Mouse (Mus musculus) limb, embryonic 10.5 days (tissue): ENCODE results near the gene Slc24a3. TPM values are rescaled to one million over a fixed set of nuclear protein-coding genes. Genes with fewer than 3 reads are reported as not detected.

Experiments used
- DNase-seq: peaks from one replicate; pipeline ENCODE4 v3.0.0-alpha.2; 2017; ENCODE audit warnings: low spot score
- H3K27ac ChIP-seq: fragments of 300-500 bp; sonication (generic); 2 replicates; pipeline ENCODE4 v1.5.1; 2016; ENCODE audit warnings: mild to moderate bottlenecking
- H3K27me3 ChIP-seq: fragments of 300-500 bp; sonication (generic); 2 replicates; pipeline ENCODE4 v1.6.1; 2016; ENCODE audit warnings: low read depth, mild to moderate bottlenecking; ENCODE audit not compliant: poor library complexity, severe bottlenecking
- H3K36me3 ChIP-seq: fragments of 300-500 bp; sonication (generic); 2 replicates; pipeline ENCODE4 v1.6.1; 2016; ENCODE audit warnings: mild to moderate bottlenecking, moderate library complexity
- H3K4me1 ChIP-seq: fragments of 300-500 bp; sonication (generic); 2 replicates; pipeline ENCODE4 v1.6.1; 2016
- H3K4me3 ChIP-seq: fragments of 300-500 bp; sonication (generic); 2 replicates; pipeline ENCODE4 v1.5.1; 2016; ENCODE audit warnings: mild to moderate bottlenecking, moderate library complexity
- H3K9me3 ChIP-seq: fragments of 300-500 bp; sonication (generic); replicated peaks from 2 replicates; pipeline ENCODE4 v1.6.1; 2016; ENCODE audit warnings: mild to moderate bottlenecking
- WGBS: fragments of 180-500 bp; shearing (Covaris S2); methylation state at CpG from one replicate; pipeline ENCODE4 v1.1.7; 2016; 5-methylcytosine and 5-hydroxymethylcytosine counted together
- polyA plus RNA-seq: library from polyadenylated mRNA; unstranded; fragments of >200 nt; fragmentation: Nextera tagmentation; extraction: Ambion mirVana; gene quantifications from 2 replicates; pipeline ENCODE4 v1.2.1, GENCODE M21; 2016

Gene Slc24a3
- polyA plus RNA-seq, 1 experiment from 2014 or later, result 0.45 TPM

GRCm38 (mm10) chr2:145401240-145401805 is 233.8 kb downstream of the Slc24a3 start:
- no peak for DNase-seq
- Histone ChIP-seq H3K27ac (no peak overlapping the region), H3K27me3 (no peaks in the 10 kb centered on the region), H3K4me1 (peaks cover 38% of the 10 kb centered on the region), H3K9me3 (no peaks in the 10 kb centered on the region), H3K4me3 (no peak overlapping the region), H3K36me3 (no peaks in the 10 kb centered on the region)
- 78% methylated on average over 6 of the region's 6 CpGs for WGBS

GRCm38 (mm10) chr2:145401996-145402395 is 234.4 kb downstream of the Slc24a3 start:
- H3K36me3 ChIP-seq, result no peaks in the 10 kb centered on the region
- H3K4me3 ChIP-seq, result no peak overlapping the region
- no peak for DNase-seq
- H3K9me3 ChIP-seq, result no peaks in the 10 kb centered on the region
- H3K27ac ChIP-seq, result no peak overlapping the region
- no peaks in the 10 kb centered on the region for H3K27me3 ChIP-seq
- peaks cover 32% of the 10 kb centered on the region for H3K4me1 ChIP-seq
- WGBS, result 78% methylated on average over 2 of the region's 2 CpGs

GRCm38 (mm10) chr2:145404818-145405531 is 237.4 kb downstream of the Slc24a3 start:
- H3K4me1 ChIP-seq, result peaks cover 18% of the 10 kb centered on the region
- H3K4me3 ChIP-seq, result no peak overlapping the region
- H3K9me3 ChIP-seq, result no peaks in the 10 kb centered on the region
- 48% methylated on average over 11 of the region's 11 CpGs for WGBS
- H3K27me3 ChIP-seq, result no peaks in the 10 kb centered on the region
- no peak for DNase-seq
- H3K36me3 ChIP-seq, result no peaks in the 10 kb centered on the region
- peak overlapping the region; percentile 25 for H3K27ac ChIP-seq

GRCm38 (mm10) chr2:145405746-145406145 is 238.2 kb downstream of the Slc24a3 start:
- Histone ChIP-seq H3K27me3 (no peaks in the 10 kb centered on the region), H3K9me3 (no peaks in the 10 kb centered on the region), H3K4me3 (no peak overlapping the region), H3K36me3 (no peaks in the 10 kb centered on the region), H3K27ac (peak overlapping the region; percentile 25; the same call in 1 of the 2 replicates), H3K4me1 (peaks cover 18% of the 10 kb centered on the region)
- DNase-seq, result no peak
- 42% methylated on average over 4 of the region's 4 CpGs for WGBS

- H3K9me3 ChIP-seq, result no peaks in the 10 kb centered on the region
- H3K4me1 ChIP-seq, result no peaks in the 10 kb centered on the region
- no peak overlapping the region for H3K4me3 ChIP-seq
- H3K36me3 ChIP-seq, result no peaks in the 10 kb centered on the region
- 92% methylated on average over 2 of the region's 2 CpGs for WGBS
- no peak overlapping the region for H3K27ac ChIP-seq
- no peak for DNase-seq
- no peaks in the 10 kb centered on the region for H3K27me3 ChIP-seq
These were observed 250.2 kb downstream of the Slc24a3 start for GRCm38 (mm10) chr2:145417738-145418137.

- no peaks in the 10 kb centered on the region for H3K27me3 ChIP-seq
- H3K9me3 ChIP-seq, result no peaks in the 10 kb centered on the region
- WGBS, result 70% methylated on average over 2 of the region's 2 CpGs
- H3K36me3 ChIP-seq, result no peaks in the 10 kb centered on the region
- H3K4me1 ChIP-seq, result no peaks in the 10 kb centered on the region
- DNase-seq, result no peak
- no peak overlapping the region for H3K27ac ChIP-seq
- no peak overlapping the region for H3K4me3 ChIP-seq
These were observed 251.5 kb downstream of the Slc24a3 start for GRCm38 (mm10) chr2:145419078-145419477.

GRCm38 (mm10) chr2:145420967-145421888 is 253.7 kb downstream of the Slc24a3 start:
- no peaks in the 10 kb centered on the region for H3K36me3 ChIP-seq
- DNase-seq, result no peak
- no peak overlapping the region for H3K4me3 ChIP-seq
- H3K27ac ChIP-seq, result no peak overlapping the region
- no peaks in the 10 kb centered on the region for H3K27me3 ChIP-seq
- H3K4me1 ChIP-seq, result no peaks in the 10 kb centered on the region
- H3K9me3 ChIP-seq, result no peaks in the 10 kb centered on the region
- 84% methylated on average over 5 of the region's 5 CpGs for WGBS

GRCm38 (mm10) chr2:145421889-145422212 is 254.3 kb downstream of the Slc24a3 start:
- no peak overlapping the region for H3K27ac ChIP-seq
- 64% methylated on average over 3 of the region's 3 CpGs for WGBS
- H3K27me3 ChIP-seq, result no peaks in the 10 kb centered on the region
- no peak overlapping the region for H3K4me3 ChIP-seq
- H3K9me3 ChIP-seq, result no peaks in the 10 kb centered on the region
- DNase-seq, result no peak
- no peaks in the 10 kb centered on the region for H3K36me3 ChIP-seq
- no peaks in the 10 kb centered on the region for H3K4me1 ChIP-seq

- H3K9me3 ChIP-seq, result no peaks in the 10 kb centered on the region
- H3K4me1 ChIP-seq, result no peaks in the 10 kb centered on the region
- no peak for DNase-seq
- H3K27me3 ChIP-seq, result no peaks in the 10 kb centered on the region
- 83% methylated on average over 5 of the region's 5 CpGs for whole genome bisulfite sequencing
- no peak overlapping the region for H3K27ac ChIP-seq
- H3K4me3 ChIP-seq, result no peak overlapping the region
- H3K36me3 ChIP-seq, result no peaks in the 10 kb centered on the region
These were observed 262.4 kb downstream of the Slc24a3 start for GRCm38 (mm10) chr2:145429982-145430381.

GRCm38 (mm10) chr2:145434068-145434467 is 266.5 kb downstream of the Slc24a3 start:
- Histone ChIP-seq H3K4me3 (no peak overlapping the region), H3K27ac (no peak overlapping the region), H3K4me1 (no peaks in the 10 kb centered on the region), H3K36me3 (no peaks in the 10 kb centered on the region), H3K9me3 (no peaks in the 10 kb centered on the region), H3K27me3 (no peaks in the 10 kb centered on the region)
- 93% methylated on average over 1 of the region's 1 CpGs for whole genome bisulfite sequencing
- no peak for DNase-seq

GRCm38 (mm10) chr2:145438336-145438735 is 270.8 kb downstream of the Slc24a3 start:
- Histone ChIP-seq H3K27ac (no peak overlapping the region), H3K27me3 (no peaks in the 10 kb centered on the region), H3K4me1 (no peaks in the 10 kb centered on the region), H3K36me3 (no peaks in the 10 kb centered on the region), H3K4me3 (no peak overlapping the region), H3K9me3 (no peaks in the 10 kb centered on the region)
- WGBS, result 73% methylated on average over 5 of the region's 5 CpGs
- no peak for DNase-seq

- H3K4me3 ChIP-seq, result no peak overlapping the region
- H3K9me3 ChIP-seq, result no peaks in the 10 kb centered on the region
- H3K27ac ChIP-seq, result no peak overlapping the region
- DNase-seq, result no peak
- H3K27me3 ChIP-seq, result no peaks in the 10 kb centered on the region
- WGBS, result 100% methylated on average over 1 of the region's 1 CpGs
- no peaks in the 10 kb centered on the region for H3K4me1 ChIP-seq
- no peaks in the 10 kb centered on the region for H3K36me3 ChIP-seq
These were observed 272.2 kb downstream of the Slc24a3 start for GRCm38 (mm10) chr2:145439755-145440154.
